27 mouse cellular contexts compared by ENCODE assay signal in genomic region chr4:137350627-137351026, GRCm38 (mm10). TPM values are rescaled to one million over a fixed set of nuclear protein-coding genes. Genes with fewer than 3 reads are reported as not detected.
DNase-seq lines count a peak whose midpoint lies in the region; ATAC-seq and TF ChIP-seq lines count a peak whose summit lies in the region.
"Had no signal": no experiment of that assay in that cellular context is flagged by ENCODE, and none has a peak within 500 bp of the region (broad histone marks: within the 10 kb centered on the region; RNA-seq: fewer than 3 reads in every experiment).

No protein-coding gene starts in this region.

- no peak overlapping the region for H3K4me3 ChIP-seq in gastrocnemius, adult 2 months
- H3K4me3 ChIP-seq in MEL (ENCODE audit: control insufficient read depth in 1 of 2, insufficient read depth in 1 of 2, low read depth in 2 of 2, low read length in 2 of 2) (no peak overlapping the region), macrophage (ENCODE audit: inconsistent target) (no peak overlapping the region)
- no peak overlapping the region for H3K4me3 ChIP-seq in intestine, embryonic 16.5 days (ENCODE audit: low read length)

- no peak overlapping the region for H3K4me2 ChIP-seq in intestine, embryonic 16.5 days (ENCODE audit: low read depth, low read length)

- no peak overlapping the region for H3K9ac ChIP-seq in MEL (ENCODE audit: control insufficient read depth, low read depth, low read length, poor library complexity, severe bottlenecking)
- H3K9ac ChIP-seq in intestine, embryonic 16.5 days (ENCODE audit: low read depth, low read length): no peak overlapping the region

- no peaks in the 10 kb centered on the region for H3K27me3 ChIP-seq in MEL (ENCODE audit: control insufficient read depth in 1 of 2, insufficient read depth in 2 of 2, low read length in 2 of 2)
- H3K27me3 ChIP-seq in intestine, embryonic 16.5 days (replicated peaks; ENCODE audit: control insufficient read depth, insufficient read depth, low read length): no peaks in the 10 kb centered on the region
- H3K27me3 ChIP-seq: CH12.LX, Patski had no signal

- H3K27ac ChIP-seq in gastrocnemius, adult 2 months: peak overlapping the region; percentile 99; the same call in 1 of the 2 replicates
- H3K27ac ChIP-seq in MEL (ENCODE audit: control insufficient read depth, low read depth, low read length) (no peak overlapping the region), macrophage (0 out of 2 replicates have a peak overlapping the region, but pooled peaks have one; percentile 10)
- no peak overlapping the region for H3K27ac ChIP-seq in intestine, embryonic 16.5 days (ENCODE audit: low read length)

- peaks cover 8 to 69% of the 10 kb centered on the region in 2 experiments for H3K36me3 ChIP-seq in MEL (ENCODE audit: control insufficient read depth in 1 of 2, insufficient read depth in 2 of 2, low read length in 2 of 2)
- no peaks in the 10 kb centered on the region for H3K36me3 ChIP-seq in macrophage (ENCODE audit: inconsistent target)
- no peaks in the 10 kb centered on the region for H3K36me3 ChIP-seq in intestine, embryonic 16.5 days (ENCODE audit: control insufficient read depth, insufficient read depth, low read length)

- no peak for ATAC-seq in intestine, embryonic 16.5 days
- ATAC-seq: activated CD4-positive, CD25-positive, alpha-beta regulatory T cell, adult 4 months; CD4-positive, CD25-positive, alpha-beta regulatory T cell, adult 4 months; Patski had no signal

- no peaks in the 10 kb centered on the region for H3K9me3 ChIP-seq in MEL (replicated peaks; ENCODE audit: insufficient read depth, low read length)
- H3K9me3 ChIP-seq in intestine, embryonic 16.5 days (ENCODE audit: control insufficient read depth, low read length): no peaks in the 10 kb centered on the region
- H3K9me3 ChIP-seq: G1E had no signal

- intact Hi-C loops in gastrocnemius, adult 2 months (cut with DNase I): no loop called here
- intact Hi-C loops in heart, postnatal 36 days (cut with DNase I): no loop called here

- no peak for TF ChIP-seq EP300 in MEL (IDR thresholded peaks at IDR 0.05; ENCODE audit: low read depth in 1 of 2, low read length in 2 of 2)

- no peak for DNase-seq in gastrocnemius, adult 2 months
- DNase-seq in gastrocnemius, adult 18-20 months (ENCODE audit: low spot score): no peak
- DNase-seq in heart, adult 11 months: peak; percentile 62
- no peak for DNase-seq in heart, postnatal 36 days
- DNase-seq in MEL (ENCODE audit: low read depth, low spot score): peak; percentile 62
- no peak for DNase-seq in right cerebral cortex, adult 18-20 months
- DNase-seq: adrenal gland, adult 2 months; adrenal gland, adult 8-10 months; adrenal gland, postnatal 10 days; adrenal gland, postnatal 14 days; adrenal gland, postnatal 25 days; adrenal gland, postnatal 36 days; B cell, adult 2 months; cerebellum, adult 11 months; cerebellum, adult 11-12 months; cerebellum, adult 18-20 months had no signal

- peaks cover 23 to 27% of the 10 kb centered on the region in 2 experiments for H3K4me1 ChIP-seq in MEL (ENCODE audit: control insufficient read depth in 1 of 2, insufficient read depth in 2 of 2, low read length in 2 of 2)
- peaks cover 21% of the 10 kb centered on the region for H3K4me1 ChIP-seq in intestine, embryonic 16.5 days (ENCODE audit: control insufficient read depth, insufficient read depth, low read length)

- TF ChIP-seq POLR2A in MEL (IDR thresholded peaks at IDR 0.05; ENCODE audit: control insufficient read depth in 1 of 2, insufficient read depth in 1 of 2, low read depth in 1 of 2, low read length in 2 of 2, poor library complexity in 1 of 2): no peak

- TF ChIP-seq RAD21 in MEL (IDR thresholded peaks at IDR 0.05; ENCODE audit: low read depth, low read length): no peak

- no peak for TF ChIP-seq CTCF in gastrocnemius, adult 2 months (IDR thresholded peaks at IDR 0.05)
- TF ChIP-seq CTCF in MEL (IDR thresholded peaks at IDR 0.05 in 2 of 3, conservative IDR thresholded peaks at IDR 0.05 in 1 of 3; ENCODE audit: control insufficient read depth in 1 of 3, insufficient read depth in 1 of 3, low read depth in 2 of 3, low read length in 3 of 3, poor library complexity in 1 of 3, severe bottlenecking in 1 of 3): no peak

- H3K79me2 ChIP-seq in MEL (ENCODE audit: control insufficient read depth, insufficient read depth, low read length, poor library complexity) (peaks cover 73% of the 10 kb centered on the region), macrophage (ENCODE audit: inconsistent target) (peaks cover 100% of the 10 kb centered on the region)

TF ChIP-seq in MEL, 35 proteins besides CTCF, POLR2A, EP300 and RAD21:
- TF ChIP-seq JUND (IDR thresholded peaks at IDR 0.05; ENCODE audit: low read depth, low read length): no peak
- TF ChIP-seq SIN3A (IDR thresholded peaks at IDR 0.05; ENCODE audit: low read length): peak; percentile 41; the same call in 1 of the 2 replicates
- TF ChIP-seq MXI1 (IDR thresholded peaks at IDR 0.05; ENCODE audit: low read depth, low read length): peak; percentile 71
- TF ChIP-seq MYB (IDR thresholded peaks at IDR 0.05; ENCODE audit: low read depth, low read length): no peak

RNA-seq across cellular contexts. Expression of gene Cdc42, which starts 6.9 kb away (rescaled TPM):
- total RNA-seq in gastrocnemius, adult 2 months (2021): 100 to 1,000 TPM; 169 to 187 TPM
- 100 to 1,000 TPM; 167 to 172 TPM for total RNA-seq in gastrocnemius, adult 18-20 months (2021)
- total RNA-seq in heart, postnatal 36 days (2021): 100 to 1,000 TPM; 156 to 160 TPM
- total RNA-seq in MEL (2012; rRNA removed): 173 and 174 TPM in 2 replicates
- polyA plus RNA-seq in MEL (2012; ENCODE audit: insufficient read depth in 1 of 2, insufficient read length in 2 of 2, low read depth in 1 of 2, low replicate concordance in 2 of 2, missing spikeins in 1 of 2): 100 to 1,000 TPM; 117 to 203 TPM
- total RNA-seq in macrophage (2018; cell fraction: chromatin; rRNA removed): 100 to 1,000 TPM; 124 to 290 (median 239) TPM
- total RNA-seq in macrophage (2018; cell fraction: cytosol; rRNA removed): 100 to 1,000 TPM; 731 to 913 (median 795) TPM
- 100 to 1,000 TPM; 294 to 817 (median 419) TPM for total RNA-seq in macrophage (2018; cell fraction: nucleus; rRNA removed)
- polyA plus RNA-seq in macrophage (2018): 706 to 958 TPM (median 881 TPM) in 3 replicates
- polyA plus RNA-seq in intestine, embryonic 16.5 days (2015; fragmentation: Nextera tagmentation; extraction: Ambion mirVana): 671 and 691 TPM in 2 replicates

RNA-seq across cellular contexts. Expression of gene Cela3a, which starts 59.0 kb away (rescaled TPM):
- total RNA-seq in gastrocnemius, adult 2 months (2021): not detected
- not detected for total RNA-seq in gastrocnemius, adult 18-20 months (2021)
- not detected for total RNA-seq in heart, postnatal 36 days (2021)
- not detected in 2 replicates for total RNA-seq in MEL (2012; rRNA removed)
- polyA plus RNA-seq in MEL (2012; ENCODE audit: insufficient read depth in 1 of 2, insufficient read length in 2 of 2, low read depth in 1 of 2, low replicate concordance in 2 of 2, missing spikeins in 1 of 2) (not detected), macrophage (2018) (not detected in 3 replicates)
- not detected for total RNA-seq in macrophage (2018; cell fraction: chromatin; rRNA removed)
- not detected for total RNA-seq in macrophage (2018; cell fraction: cytosol; rRNA removed)
- not detected for total RNA-seq in macrophage (2018; cell fraction: nucleus; rRNA removed)
- 0.26 and 0.31 TPM in 2 replicates for polyA plus RNA-seq in intestine, embryonic 16.5 days (2015; fragmentation: Nextera tagmentation; extraction: Ambion mirVana)
- total RNA-seq: adrenal gland, adult 18-20 months; adrenal gland, adult 2 months; adrenal gland, adult 8-10 months; adrenal gland, postnatal 10 days; adrenal gland, postnatal 14 days; adrenal gland, postnatal 25 days; adrenal gland, postnatal 36 days; CH12.LX; ES-E14; G1E had no signal
- polyA plus RNA-seq: activated CD4-positive, CD25-positive, alpha-beta regulatory T cell, adult 4 months; adrenal gland, adult 2 months; brain, embryonic 14.5 days; C2C12; CD4-positive, CD25-positive, alpha-beta regulatory T cell, adult 4 months; G1E; Patski had no signal

Comparison
In these comparisons a context has a peak if more than half of its experiments do, and no peak if none do; other contexts are left out.
1. DNase-seq: peak in heart, adult 11 months (single experiment) and MEL (single experiment); none in gastrocnemius, adult 2 months (single experiment), gastrocnemius, adult 18-20 months (single experiment), heart, postnatal 36 days (0 of 2) and right cerebral cortex, adult 18-20 months (single experiment).
2. H3K27ac ChIP-seq: peak in gastrocnemius, adult 2 months (single experiment) and macrophage (single experiment); none in MEL (single experiment) and intestine, embryonic 16.5 days (single experiment).